Mouse (Mus musculus): ENCODE data around the gene Dnajb6. TPM values are rescaled to one million over a fixed set of nuclear protein-coding genes. Genes with fewer than 3 reads are reported as not detected.

The Dnajb6 gene
- total and polyA plus RNA-seq, 3 experiments: 61.1 to 196 (median 140) TPM

GRCm38 (mm10) chr5:29847494-29847893 lies 112.0 kb downstream of the Dnajb6 start:
- no peaks in the 10 kb centered on the region for H3K79me2 ChIP-seq (replicated peaks; ENCODE audit: control insufficient read depth, extremely low read depth, insufficient read depth, poor library complexity, severe bottlenecking)
- no peaks in the 10 kb centered on the region for H3K36me3 ChIP-seq (replicated peaks in 1 of 2; ENCODE audit: control insufficient read depth in 1 of 2, insufficient read depth in 1 of 2, low read length in 1 of 2)
- TF ChIP-seq ELF1 (IDR thresholded peaks at IDR 0.05; ENCODE audit: low read depth, low read length): no peak
- TF ChIP-seq ETS1 (conservative IDR thresholded peaks at IDR 0.05; ENCODE audit: low read depth, low read length): no peak
- in situ Hi-C loops (cut with MboI; ENCODE audit: low pct_ligation_motif_present, low pct_unique_long_range_greater_than_20kb, low sequenced_read_pairs) (loop anchor here (25.0 kb wide), 1 partner anchor 165 kb away; the partner anchor contains the start of gene Il6), dilution Hi-C loops (cut with MboI; ENCODE audit: extremely low pct_ligation_motif_present, extremely low pct_unique_long_range_greater_than_20kb, low sequenced_read_pairs) (no loop called here)
- no peak for DNase-seq (ENCODE audit: extremely low read depth)
- no peak overlapping the region for H3K9ac ChIP-seq (ENCODE audit: insufficient read depth, low read depth)
- no peaks in the 10 kb centered on the region for H3K9me3 ChIP-seq (replicated peaks; ENCODE audit: low read length)
- H3K27ac ChIP-seq (ENCODE audit: insufficient read depth, low read depth): no peak overlapping the region
- no peaks in the 10 kb centered on the region for H3K27me3 ChIP-seq (replicated peaks)
- no peak overlapping the region for H3K4me2 ChIP-seq (ENCODE audit: insufficient read depth, low read depth, poor library complexity, severe bottlenecking)
- peaks cover 5 to 6% of the 10 kb centered on the region in 2 experiments; a peak in 2 of 4 replicates for H3K4me1 ChIP-seq (ENCODE audit: control insufficient read depth in 1 of 2, insufficient read depth in 2 of 2)
- H3K4me3 ChIP-seq (replicated peaks in 1 of 3; ENCODE audit: low read depth in 2 of 3, low read length in 2 of 3, poor library complexity in 1 of 3): no peak overlapping the region

- Histone ChIP-seq H3K27ac (ENCODE audit: insufficient read depth, low read depth) (no peak overlapping the region), H3K4me2 (ENCODE audit: insufficient read depth, low read depth, poor library complexity, severe bottlenecking) (no peak overlapping the region), H3K4me1 (ENCODE audit: control insufficient read depth in 1 of 2, insufficient read depth in 2 of 2) (peaks cover 6 to 7% of the 10 kb centered on the region in 2 experiments; a peak in 3 of 4 replicates), H3K79me2 (replicated peaks; ENCODE audit: control insufficient read depth, extremely low read depth, insufficient read depth, poor library complexity, severe bottlenecking) (no peaks in the 10 kb centered on the region), H3K9me3 (replicated peaks; ENCODE audit: low read length) (no peaks in the 10 kb centered on the region), H3K36me3 (replicated peaks in 1 of 2; ENCODE audit: control insufficient read depth in 1 of 2, insufficient read depth in 1 of 2, low read length in 1 of 2) (no peaks in the 10 kb centered on the region), H3K27me3 (replicated peaks) (no peaks in the 10 kb centered on the region), H3K9ac (ENCODE audit: insufficient read depth, low read depth) (no peak overlapping the region), H3K4me3 (replicated peaks in 1 of 3; ENCODE audit: low read depth in 2 of 3, low read length in 2 of 3, poor library complexity in 1 of 3) (no peak overlapping the region)
- TF ChIP-seq PAX5 (IDR thresholded peaks at IDR 0.05; ENCODE audit: low read length) (no peak), GABPA (IDR thresholded peaks at IDR 0.05; ENCODE audit: insufficient replicate concordance, low read depth, low read length) (no peak), SIN3A (IDR thresholded peaks at IDR 0.05; ENCODE audit: low read length) (no peak), MAX (IDR thresholded peaks at IDR 0.05; ENCODE audit: low read length) (no peak), MAFK (IDR thresholded peaks at IDR 0.05; ENCODE audit: insufficient replicate concordance, low read length) (no peak), CTCF (conservative IDR thresholded peaks at IDR 0.05 in 1 of 2, IDR thresholded peaks at IDR 0.05 in 1 of 2; ENCODE audit: low read depth in 2 of 2, low read length in 2 of 2) (no peak), RCOR1 (conservative IDR thresholded peaks at IDR 0.05; ENCODE audit: low read depth, low read length) (no peak), ZKSCAN1 (IDR thresholded peaks at IDR 0.05; ENCODE audit: borderline replicate concordance, low read depth, low read length) (no peak), USF1 (IDR thresholded peaks at IDR 0.05; ENCODE audit: low read depth, low read length) (no peak), ZMIZ1 (IDR thresholded peaks at IDR 0.05; ENCODE audit: low read depth, low read length) (no peak), SMC3 (IDR thresholded peaks at IDR 0.05; ENCODE audit: low read depth, low read length) (no peak), CHD2 (IDR thresholded peaks at IDR 0.05; ENCODE audit: low read length) (no peak), USF2 (conservative IDR thresholded peaks at IDR 0.05; ENCODE audit: low read depth, low read length) (no peak), ELF1 (IDR thresholded peaks at IDR 0.05; ENCODE audit: low read depth, low read length) (no peak)
- in situ Hi-C loops (cut with MboI; ENCODE audit: low pct_ligation_motif_present, low pct_unique_long_range_greater_than_20kb, low sequenced_read_pairs) (loop anchor here (25.0 kb wide), 1 partner anchor 164 kb away; the partner anchor contains the start of gene Il6), dilution Hi-C loops (cut with MboI; ENCODE audit: extremely low pct_ligation_motif_present, extremely low pct_unique_long_range_greater_than_20kb, low sequenced_read_pairs) (no loop called here)
- no peak for DNase-seq (ENCODE audit: extremely low read depth)
These were observed 112.6 kb downstream of the Dnajb6 start for GRCm38 (mm10) chr5:29848091-29848490.

All from CH12.LX (cell line).